Mouse (Mus musculus): ENCODE results near the gene Krtap10-4.
"Not testable (repeated sequence)": the region's sequence is repeated elsewhere in the genome, so short reads cannot be mapped to it uniquely, and the experiment has no call there.

Gene Krtap10-4

GRCm38 (mm10) chr10:77788621-77789020, 38.3 kb downstream of the Krtap10-4 start:
- DNase-seq (ENCODE audit: low spot score) = no peak

GRCm38 (mm10) chr10:77787876-77788275, 39.0 kb downstream of the Krtap10-4 start, which contains the start of gene Gm7137:
Gm7137 (minus strand) TSS chr10:77788200.
- not testable (repeated sequence) for DNase-seq (ENCODE audit: low spot score)

DNA sequence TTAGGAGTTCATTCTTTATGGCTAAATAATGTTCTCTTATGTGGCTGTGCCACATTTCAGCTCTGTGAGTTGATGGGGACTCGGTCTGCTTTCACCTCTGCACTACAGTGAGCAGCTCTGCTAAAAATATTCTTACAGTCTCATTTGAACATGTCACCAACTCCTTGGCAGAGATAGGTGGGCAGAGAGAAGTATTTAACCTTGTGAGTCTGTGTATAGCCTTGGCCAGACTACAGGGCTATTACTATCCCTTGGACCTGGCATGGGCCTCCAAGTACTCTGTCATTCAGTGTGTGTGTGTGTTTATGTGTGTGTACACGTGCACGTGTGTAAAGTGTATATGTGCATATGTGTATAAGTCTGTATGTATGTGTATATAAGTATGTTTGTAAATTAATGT, 43.5 kb downstream of the Krtap10-4 start:
- DNase-seq (ENCODE audit: low spot score) = not testable (repeated sequence)

DNA sequence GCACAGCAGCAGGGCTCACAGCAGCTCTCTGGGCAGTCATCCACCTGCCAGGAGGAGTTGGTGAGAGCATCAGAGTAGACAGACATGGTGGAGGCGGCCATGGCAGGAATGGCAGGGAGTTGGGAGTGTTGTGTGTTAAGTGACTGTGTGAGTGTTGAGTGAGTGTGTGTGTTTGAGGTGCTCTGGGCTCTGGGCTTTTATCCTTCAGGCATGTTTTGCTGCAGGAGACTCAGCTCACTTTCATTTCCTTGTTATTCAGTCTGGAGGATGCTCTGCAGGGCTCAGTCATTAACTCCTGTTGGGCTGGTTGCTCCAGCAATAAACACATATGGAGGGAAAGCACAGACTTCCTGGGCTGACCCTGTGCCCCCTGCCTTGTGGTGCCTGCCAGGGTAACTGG, 44.5 kb downstream of the Krtap10-4 start, which contains the start of gene Gm3250:
Gene Gm3250, minus strand, starts transcription at position 101 of the 400 bp plus-strand sequence.
- not testable (repeated sequence) for DNase-seq (ENCODE audit: low spot score)

DNA sequence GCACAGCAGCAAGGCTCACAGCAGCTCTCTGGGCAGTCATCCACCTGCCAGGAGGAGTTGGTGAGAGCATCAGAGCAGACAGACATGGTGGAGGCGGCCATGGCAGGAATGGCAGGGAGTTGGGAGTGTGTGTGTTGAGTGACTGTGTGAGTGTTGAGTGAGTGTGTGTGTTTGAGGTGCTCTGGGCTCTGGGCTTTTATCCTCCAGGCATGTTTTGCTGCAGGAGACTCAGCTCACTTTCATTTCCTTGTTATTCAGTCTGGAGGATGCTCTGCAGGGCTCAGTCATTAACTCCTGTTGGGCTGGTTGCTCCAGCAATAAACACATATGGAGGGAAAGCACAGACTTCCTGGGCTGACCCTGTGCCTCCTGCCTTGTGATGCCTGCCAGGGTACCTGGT, 50.1 kb downstream of the Krtap10-4 start, which contains the start of gene Gm7138:
Gene Gm7138, minus strand, starts transcription at position 101 of the 400 bp plus-strand sequence.
- DNase-seq (ENCODE audit: low spot score) = not testable (repeated sequence)

All from ovary, postnatal 14 days (tissue).